Mouse (Mus musculus): ENCODE data around the gene Abcc2. TPM values are rescaled to one million over a fixed set of nuclear protein-coding genes. Genes with fewer than 3 reads are reported as not detected.

The Abcc2 gene
- total RNA-seq, 2 experiments from 2014 or later: not detected

DNA sequence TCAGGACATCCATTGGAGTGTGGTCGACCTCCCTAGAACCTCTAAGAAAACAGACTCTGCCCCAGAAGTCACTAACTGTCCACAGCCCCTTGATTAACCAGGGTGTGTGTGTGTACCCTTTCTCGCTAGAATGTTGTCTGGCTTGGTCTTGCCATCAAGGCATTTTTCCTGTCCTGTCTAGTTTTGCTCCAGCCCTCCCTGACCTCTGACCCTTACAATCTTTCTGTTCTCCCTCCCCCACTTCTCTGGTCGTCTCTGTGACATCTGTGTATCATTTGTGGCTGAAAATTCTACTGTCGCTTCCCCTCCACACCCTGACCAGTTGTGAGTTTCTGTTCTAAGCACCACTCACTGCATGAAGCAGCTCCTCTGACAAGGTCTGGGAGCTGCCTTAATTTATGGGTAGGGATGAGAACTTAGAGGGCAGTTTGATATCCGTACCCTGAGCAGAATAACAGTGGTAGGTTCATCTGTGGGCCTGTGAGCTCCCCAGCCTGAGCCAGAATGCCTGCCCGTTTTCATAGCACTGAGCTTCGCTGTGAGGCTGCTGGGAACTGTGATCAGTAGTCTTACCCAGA lies 63.4 kb downstream of the Abcc2 start:
- no peak for ATAC-seq (replicated peaks; ENCODE audit: low FRiP score, poor library complexity, severe bottlenecking)

DNA sequence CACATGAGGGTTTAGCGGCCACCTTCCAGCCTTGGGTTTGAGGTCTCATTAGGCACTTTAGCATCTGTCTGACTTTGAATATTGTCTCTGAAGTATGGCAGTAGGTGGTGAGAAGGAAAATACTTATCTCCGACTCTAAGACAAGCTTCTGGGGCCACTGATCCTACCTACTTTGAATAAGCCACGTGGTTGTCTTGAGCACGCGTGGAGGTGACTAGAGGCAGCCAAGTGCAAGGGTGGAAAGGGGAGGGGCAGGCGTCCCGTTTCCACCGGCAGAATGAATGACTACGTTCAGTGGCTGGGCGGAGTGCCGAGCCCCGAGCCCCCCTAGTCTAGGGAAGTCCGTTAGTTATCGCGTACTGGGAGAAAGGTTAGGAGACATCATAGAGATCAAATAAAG lies 65.1 kb downstream of the Abcc2 start:
- ATAC-seq (replicated peaks; ENCODE audit: low FRiP score, poor library complexity, severe bottlenecking): no peak

DNA sequence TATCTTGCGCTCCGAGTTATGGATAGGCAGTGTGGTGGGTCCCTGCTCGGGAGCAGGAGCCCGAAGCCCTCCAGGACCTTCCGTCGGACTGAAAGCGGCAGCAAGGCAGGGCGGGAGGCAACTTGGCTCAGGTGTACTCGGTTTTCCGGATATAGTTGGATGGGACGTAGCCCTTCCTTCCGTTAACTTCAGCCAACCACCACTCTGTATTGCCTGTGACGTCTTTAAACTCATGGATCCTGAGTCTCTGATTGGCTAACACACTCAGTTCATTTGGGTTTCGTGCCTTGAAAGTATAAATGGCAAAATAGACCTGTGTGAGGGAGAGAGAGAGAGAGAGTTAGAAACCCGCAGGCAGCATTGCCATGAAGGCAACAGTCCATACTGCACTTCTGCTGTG lies 66.0 kb downstream of the Abcc2 start:
- ATAC-seq (replicated peaks; ENCODE audit: low FRiP score, poor library complexity, severe bottlenecking): no peak

DNA sequence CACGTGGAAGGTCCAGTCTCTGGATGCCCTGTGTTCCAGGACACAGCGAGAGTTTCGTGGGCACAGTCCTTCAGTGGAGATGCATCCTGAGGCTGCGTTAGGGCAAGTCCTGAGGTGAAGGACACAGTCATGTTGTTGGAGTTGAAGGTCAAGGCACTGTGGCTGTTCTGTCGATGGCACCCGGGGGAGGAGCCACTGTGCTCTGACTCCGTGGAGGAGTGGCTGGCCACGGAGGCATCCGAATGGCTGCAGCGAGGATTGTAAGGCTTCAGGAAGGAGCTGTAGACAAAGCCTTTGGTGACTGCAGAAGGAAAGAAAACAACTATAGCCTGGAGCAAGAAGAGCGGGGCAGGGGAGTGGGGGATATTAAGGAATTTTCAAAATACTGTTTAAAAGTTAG lies 68.0 kb downstream of the Abcc2 start:
- ATAC-seq (replicated peaks; ENCODE audit: low FRiP score, poor library complexity, severe bottlenecking): no peak

DNA sequence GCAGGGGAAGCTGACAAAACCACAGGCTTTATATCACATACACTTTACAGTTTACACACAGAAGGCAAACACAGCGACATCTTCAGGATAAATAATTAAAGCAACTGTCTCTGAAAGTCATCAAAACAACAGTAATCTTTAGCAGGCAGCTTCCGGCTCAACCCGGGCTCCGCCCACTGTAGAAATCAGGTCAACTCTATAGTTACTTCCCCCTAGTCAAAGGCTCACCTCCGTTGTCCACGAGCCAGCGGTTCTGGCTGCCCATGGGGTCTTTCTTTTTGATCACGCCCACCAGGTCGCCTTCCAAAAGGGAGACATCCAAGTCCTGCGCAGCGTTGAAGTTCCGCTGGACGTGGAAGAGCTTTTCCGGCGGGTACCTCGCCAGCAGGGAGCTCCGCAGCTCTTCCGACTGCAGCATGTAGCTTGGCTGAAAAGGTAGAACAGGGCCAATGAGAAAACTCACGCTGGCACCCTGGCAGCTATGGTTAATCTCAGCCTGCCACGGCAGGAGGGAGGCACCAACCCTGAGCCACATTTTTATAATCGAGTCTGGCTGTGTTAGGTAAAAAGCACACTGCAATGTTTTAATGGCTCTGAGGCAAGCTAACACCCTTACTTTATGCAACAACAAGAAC lies 70.1 kb downstream of the Abcc2 start:
- ATAC-seq (replicated peaks; ENCODE audit: low FRiP score, poor library complexity, severe bottlenecking): no peak

DNA sequence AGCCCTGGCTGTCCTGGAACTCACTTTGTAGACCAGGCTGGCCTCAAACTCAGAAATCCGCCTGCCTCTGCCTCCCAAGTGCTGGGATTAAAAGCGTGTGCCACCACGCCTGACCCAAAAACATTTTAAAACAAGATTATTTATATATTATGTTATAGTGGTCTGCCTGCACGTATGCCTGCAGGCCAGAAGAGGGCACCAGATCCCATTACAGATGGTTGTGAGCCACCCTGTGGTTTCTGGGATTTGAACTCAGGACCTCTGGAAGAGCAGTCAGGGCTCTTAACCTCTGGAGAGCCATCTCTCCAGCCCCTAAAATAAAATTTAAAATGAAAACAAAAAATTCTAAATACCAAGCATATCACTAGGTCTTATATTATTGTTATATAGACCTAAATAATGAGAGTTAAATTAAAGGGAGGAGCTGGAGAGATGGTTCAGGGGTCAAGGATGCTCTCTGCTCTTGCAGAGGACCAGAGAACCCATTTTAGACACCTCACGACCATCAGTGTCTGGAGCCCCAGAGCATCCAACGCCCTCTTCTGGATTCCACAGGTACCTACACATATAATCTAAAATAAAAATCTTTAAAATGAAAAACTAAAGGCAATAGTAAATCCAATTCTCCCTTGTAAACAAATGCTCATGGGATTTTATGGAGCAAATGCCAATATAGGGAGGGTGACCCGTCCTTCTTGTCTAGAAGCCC lies 71.0 kb downstream of the Abcc2 start:
- no peak for ATAC-seq (replicated peaks; ENCODE audit: low FRiP score, poor library complexity, severe bottlenecking)

DNA sequence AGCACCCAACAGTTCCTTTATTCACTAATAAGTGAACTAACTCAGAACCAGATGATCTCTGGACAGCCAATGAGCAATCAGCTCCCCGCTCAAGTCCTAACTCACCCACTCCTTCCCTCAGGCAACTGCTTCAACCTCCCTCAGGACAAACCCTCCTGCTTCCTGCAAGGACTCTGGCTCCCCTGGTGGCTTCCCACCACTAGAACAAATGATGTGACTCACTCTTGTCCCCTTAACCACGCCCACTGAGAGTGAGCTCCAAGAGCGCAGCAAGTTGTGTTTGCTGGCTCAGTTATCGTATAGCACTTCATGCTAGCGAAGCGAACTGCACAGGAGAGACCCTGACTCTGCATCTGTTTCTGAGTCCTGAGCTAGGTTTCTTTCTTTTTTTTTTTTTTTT lies 75.4 kb downstream of the Abcc2 start:
- no peak for ATAC-seq (replicated peaks; ENCODE audit: low FRiP score, poor library complexity, severe bottlenecking)

DNA sequence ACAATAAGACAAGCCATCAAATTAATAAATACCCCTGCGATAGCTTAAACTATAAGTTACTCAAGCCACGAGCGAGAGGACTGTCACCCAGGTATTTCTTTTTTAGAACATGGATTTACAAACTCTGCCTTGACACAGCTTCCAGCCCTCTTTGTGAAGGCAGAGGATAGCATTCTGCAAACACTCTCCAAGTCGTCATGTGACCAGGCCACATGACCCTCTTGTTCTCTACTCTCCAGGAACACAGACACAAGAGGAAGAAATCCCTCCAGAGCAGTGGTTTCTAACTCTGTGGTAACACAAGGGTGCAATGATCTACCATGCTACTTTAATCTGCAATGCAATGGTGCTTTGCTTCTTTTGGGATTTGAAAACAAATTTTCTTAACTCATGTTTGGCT lies 88.4 kb downstream of the Abcc2 start:
- no peak for ATAC-seq (replicated peaks; ENCODE audit: low FRiP score, poor library complexity, severe bottlenecking)

DNA sequence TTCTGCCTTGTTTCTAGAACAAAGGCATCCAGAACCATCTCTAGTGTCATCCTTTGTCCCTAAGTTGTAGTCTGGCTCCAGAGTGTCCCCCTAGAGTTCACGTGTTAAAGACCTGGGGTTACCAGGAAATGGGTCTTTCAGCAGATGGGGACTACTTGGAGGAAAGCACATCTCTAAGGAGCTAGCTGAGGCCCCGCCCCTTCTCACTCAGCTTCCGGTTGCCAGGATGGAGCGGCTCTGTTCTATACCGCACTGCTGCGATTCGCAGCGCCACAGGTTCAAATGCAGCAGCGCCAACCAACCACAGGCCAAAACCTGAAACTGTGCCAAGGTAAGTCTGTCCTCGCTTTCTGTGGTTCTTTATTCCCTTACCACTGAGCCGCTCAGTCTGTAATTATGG lies 92.4 kb downstream of the Abcc2 start:
- no peak for ATAC-seq (replicated peaks; ENCODE audit: low FRiP score, poor library complexity, severe bottlenecking)

DNA sequence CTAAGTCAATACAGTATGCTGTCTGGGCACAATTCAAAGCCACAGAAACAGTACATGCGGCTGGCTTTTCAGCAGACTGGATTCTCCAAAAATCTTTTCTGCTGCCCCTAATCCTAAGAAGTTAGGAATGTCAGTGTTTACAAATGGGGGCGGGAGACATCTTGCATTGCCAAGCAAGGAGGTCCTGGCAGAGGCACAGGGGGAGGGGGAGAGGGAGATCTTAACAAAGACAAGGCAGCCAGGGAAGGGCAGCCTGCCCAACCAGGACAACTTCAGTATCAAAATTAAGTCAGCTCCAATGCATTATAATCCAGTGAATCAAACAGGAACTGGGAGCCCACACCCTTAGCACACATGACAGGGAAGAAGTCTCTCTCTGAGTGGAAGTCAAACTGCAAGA lies 94.0 kb downstream of the Abcc2 start:
- ATAC-seq (replicated peaks; ENCODE audit: low FRiP score, poor library complexity, severe bottlenecking): no peak

DNA sequence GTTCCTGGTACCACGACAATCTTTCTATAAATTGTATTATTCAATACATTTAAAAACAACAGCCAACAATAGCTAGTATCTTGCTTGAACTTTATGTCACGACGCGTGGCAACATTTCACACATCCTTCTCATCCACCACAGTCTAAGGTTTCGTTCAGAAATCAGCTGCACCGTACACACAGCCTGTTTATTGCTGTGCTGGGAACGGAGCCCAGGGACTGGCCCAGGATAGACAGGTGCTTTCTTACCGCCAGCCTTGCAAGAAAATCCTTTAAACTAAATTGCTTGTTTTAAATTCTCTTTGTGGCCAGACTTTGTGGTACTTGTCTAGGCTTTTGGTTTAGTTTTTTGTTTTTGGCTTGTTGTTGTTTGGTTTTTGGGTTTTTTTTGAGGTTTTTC lies 95.4 kb downstream of the Abcc2 start:
- ATAC-seq (replicated peaks; ENCODE audit: low FRiP score, poor library complexity, severe bottlenecking): no peak

DNA sequence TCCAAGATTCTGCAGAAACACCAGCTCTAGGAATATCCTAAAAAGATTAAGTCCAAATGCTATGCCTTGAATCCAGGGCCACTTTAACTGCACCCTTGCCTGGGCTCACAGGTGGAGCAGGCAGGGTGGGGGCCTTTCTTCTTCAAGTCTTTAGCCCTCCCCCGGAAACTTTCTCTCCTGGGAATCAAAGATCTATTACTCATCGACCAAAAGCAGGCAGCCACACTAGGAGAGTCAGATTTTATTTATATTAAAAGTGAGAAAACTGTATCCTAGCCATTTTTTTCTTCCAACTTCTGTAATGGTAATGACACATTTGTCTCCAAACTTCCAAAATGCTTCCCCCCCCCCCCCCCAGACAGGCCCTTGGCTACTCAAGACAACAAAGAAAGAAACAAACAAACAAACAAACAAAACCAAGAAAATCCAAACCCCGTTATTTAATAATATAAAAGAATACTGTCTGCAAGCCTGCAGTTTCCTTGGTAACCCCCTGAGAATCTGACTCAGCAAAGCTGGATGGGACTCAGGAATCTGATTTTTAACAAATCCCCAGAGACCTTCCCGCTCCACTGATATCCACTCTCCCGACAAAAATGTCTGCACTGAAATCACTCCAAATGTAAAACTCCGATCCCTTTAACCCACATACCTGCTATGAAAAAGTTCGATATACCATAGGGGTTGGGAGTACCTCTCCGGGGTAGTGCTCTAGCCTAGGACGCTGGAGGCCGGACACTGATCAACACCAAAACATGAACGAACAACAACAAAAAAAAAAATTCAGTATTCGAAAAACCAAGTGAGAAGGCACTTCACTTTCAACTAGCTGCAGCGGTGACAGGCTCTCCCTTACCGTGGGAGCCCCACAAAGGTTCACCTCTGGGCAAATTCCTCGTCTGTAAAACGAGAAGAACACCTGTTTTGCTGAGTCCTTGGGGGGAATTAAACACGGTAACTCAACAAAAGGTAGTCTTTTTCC lies 96.4 kb downstream of the Abcc2 start:
- no peak for ATAC-seq (replicated peaks; ENCODE audit: low FRiP score, poor library complexity, severe bottlenecking)

DNA sequence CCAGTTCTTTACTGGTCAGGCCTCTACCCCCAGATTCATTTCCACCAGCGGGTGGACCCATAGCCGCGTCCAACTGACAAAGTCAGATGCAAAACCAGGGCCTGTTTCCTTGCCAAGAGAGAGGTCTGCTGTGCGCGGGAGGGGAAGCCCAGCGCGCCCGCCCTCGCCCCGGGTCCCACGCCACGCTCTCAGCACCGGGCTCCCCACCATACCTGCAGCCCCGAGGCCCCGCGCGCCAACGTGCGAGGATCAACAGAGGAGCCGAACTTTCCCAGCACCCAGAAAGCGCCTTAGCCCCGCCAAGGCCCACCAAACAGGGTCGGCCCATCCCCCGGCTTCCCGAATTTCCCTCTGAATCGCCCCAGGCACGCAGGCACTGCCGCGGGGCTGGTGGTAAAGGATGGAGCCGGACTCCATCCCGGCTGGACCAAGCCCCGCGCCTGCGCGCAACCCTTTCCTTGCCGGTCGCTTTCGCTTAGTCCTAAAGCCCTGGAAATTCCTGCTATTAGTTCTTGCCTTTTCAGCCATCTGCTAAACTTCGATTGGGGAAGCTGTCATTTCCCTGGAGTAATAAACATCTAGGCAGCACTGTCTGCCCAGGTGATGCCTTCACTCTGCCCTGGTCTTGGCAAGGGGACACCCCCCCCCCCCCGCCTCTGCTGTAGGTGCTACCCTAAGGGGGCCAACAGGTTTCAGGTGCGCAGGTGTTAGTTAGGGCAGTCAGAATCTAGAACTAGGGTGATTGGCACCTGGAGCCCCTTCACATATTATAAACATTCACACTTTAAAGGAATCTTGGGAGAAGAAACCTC lies 97.6 kb downstream of the Abcc2 start:
- ATAC-seq (replicated peaks; ENCODE audit: low FRiP score, poor library complexity, severe bottlenecking): no peak

DNA sequence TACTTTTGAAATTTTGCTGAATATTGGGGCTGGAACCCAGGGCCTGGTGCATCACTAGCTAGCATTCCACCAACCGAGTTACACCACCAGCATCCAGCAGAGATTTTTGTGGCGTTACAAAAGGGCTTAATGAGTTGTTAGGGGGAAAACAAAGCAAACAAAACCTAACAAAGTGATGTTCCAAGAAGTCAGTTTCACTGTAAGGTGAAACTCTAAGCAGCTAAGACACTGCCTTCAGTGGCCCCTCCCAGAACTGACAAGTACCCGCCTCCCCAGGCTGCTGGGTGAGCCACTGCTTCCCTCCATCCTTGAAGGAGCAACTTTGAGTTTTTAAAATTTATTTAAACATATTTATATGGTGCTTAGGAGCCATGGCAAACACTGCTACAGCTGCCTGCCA lies 98.4 kb downstream of the Abcc2 start:
- no peak for ATAC-seq (replicated peaks; ENCODE audit: low FRiP score, poor library complexity, severe bottlenecking)

DNA sequence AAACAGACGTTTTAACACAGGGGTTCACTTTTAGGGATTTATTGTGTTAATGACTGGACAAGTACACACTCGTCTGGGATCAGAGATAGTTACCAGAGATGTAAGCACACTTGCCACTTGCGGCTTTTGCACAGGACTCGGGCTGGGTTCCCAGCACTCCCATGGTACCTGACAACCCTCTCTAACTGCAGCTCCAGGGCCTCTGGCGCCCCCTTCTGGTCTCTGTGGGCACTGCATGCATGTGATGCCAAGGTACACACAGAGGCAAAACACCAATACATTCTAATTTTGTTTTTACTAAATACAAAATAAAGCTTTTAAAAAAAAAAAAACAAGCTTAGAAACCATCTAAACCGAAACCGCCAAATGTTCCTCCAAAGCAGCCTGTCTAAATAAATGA lies 99.6 kb downstream of the Abcc2 start:
- ATAC-seq (replicated peaks; ENCODE audit: low FRiP score, poor library complexity, severe bottlenecking): no peak

DNA sequence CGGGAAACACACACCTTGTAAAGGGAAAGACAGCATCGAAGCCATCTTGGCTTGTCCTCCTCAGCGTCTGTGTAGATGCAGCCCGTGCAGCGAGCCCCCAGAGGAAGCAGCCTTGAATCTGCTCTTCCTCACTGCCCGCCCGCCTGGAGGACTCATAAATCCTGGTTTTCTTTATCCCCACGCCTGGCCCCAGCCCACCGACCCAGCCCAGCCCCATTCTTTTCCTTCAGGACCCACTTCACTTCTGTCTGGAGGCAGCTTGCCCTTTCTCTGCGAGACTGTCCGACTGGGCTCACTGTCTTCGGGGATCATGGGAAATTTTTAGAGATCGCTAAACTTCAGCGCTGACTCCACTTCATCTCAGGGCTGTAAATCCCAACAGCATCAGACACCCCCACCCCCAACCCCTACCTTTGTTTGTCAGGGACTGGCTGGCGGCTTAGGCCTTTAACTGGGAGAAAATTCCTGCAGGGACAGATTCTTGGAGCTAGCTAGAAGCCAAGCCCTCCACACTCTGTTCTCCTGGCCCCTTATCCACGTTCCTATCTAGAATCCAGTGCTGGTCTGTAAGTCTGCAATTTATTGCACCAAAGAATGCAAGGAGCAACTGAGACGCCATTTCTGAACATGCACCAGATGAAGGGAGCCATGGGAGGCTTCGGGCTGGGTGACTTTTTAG lies 101.0 kb downstream of the Abcc2 start:
- no peak for ATAC-seq (replicated peaks; ENCODE audit: low FRiP score, poor library complexity, severe bottlenecking)

DNA sequence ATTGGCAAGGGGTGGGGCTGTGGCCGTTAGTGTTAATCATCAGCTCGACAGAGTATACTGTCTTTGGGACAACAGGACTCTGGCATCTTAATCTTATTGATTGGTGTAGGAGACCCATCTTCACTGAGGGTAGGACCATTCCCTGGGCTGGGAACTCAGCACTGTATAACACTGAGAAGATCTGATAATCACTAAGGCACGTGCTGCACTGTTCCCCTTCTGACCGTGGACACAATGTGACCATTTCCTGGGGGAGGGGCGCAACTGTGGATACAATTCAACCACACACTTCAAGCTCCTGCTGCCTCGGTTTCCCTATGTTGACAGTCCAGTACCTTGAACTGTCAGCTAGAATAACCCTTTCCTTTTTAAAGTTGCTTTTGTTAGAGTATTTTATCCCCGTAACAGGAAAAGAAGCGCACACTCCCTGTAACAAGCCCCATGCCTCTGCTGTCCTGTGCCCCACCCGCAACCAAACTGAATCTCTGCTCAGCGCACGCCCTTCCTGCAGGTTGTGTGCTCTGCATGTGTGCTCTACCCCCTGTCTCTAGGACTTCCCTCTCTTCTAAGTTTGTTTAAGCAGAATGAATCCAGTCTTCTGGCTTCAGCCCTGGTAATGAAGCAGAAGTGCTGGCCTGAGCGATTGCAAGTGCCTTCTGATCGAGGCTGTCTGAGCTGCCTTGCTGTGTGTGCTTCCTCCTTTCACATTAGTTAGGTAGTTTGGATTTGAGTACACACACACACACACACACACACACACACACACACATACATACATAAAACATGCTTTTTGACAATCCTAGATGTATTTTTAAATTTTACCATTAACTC lies 102.9 kb downstream of the Abcc2 start:
- ATAC-seq (replicated peaks; ENCODE audit: low FRiP score, poor library complexity, severe bottlenecking): no peak

DNA sequence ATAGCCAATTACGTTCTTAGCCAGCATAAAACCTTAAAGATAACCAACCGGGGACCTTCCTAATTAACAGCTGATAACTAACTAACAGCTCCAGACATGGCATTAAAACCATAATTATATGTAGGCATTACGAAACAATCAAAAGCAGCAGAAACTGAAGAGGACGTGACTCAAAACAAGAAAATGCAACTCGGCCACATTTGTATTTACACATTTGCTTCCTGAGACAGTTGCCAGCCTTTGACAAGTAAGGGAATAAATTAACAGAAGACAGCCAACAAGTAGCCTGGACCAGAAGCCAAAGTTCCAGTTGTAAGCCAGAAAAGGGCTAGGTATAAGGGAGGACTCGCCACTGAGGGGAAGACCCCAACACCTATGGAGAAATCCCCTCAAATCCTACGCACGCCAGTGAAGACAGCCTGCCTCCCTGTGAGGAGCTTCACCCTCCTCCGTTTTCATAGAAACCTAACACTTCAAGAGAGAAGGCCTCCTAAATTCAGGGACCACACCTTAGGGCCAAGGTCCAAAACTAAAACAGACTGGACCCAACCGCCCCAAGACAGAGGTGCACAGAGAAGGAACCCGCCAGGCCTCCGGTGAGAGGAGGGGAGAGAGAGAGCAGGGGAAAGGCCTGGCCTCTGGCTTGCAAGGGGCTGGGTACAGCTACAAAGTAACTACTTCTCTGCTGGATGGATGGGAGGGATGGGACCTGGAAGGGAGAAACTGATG lies 104.5 kb downstream of the Abcc2 start:
- no peak for ATAC-seq (replicated peaks; ENCODE audit: low FRiP score, poor library complexity, severe bottlenecking)

Measured in erythroid progenitor cell, adult 5-6 weeks (primary cell).